Mouse (Mus musculus) heart, embryonic 16.5 days (tissue): Measurements from ENCODE around the gene Pkn3. TPM values are rescaled to one million over a fixed set of nuclear protein-coding genes. Genes with fewer than 3 reads are reported as not detected.

Experiments
- ATAC-seq: fragments of 200-750 bp; cut with Nextera tagmentation; replicated peaks from 2 replicates; pipeline ENCODE4 v1.8.0; 2017; ENCODE audit warnings: moderate number of reproducible peaks; ENCODE audit not compliant: insufficient read depth, low FRiP score; ENCODE audit errors: extremely low read depth
- H3K27ac ChIP-seq: fragments of 300-500 bp; sonication (generic); 2 replicates; pipeline ENCODE4 v1.5.1; 2014; ENCODE audit warnings: mild to moderate bottlenecking, low read length, control low read depth, moderate library complexity
- H3K27me3 ChIP-seq: fragments of 300-500 bp; sonication (generic); 2 replicates; pipeline ENCODE4 v1.6.1; 2014; ENCODE audit warnings: low read length, mixed read lengths; ENCODE audit not compliant: control insufficient read depth, insufficient read depth
- H3K36me3 ChIP-seq: fragments of 300-500 bp; sonication (generic); 2 replicates; pipeline ENCODE4 v1.6.1; 2014; ENCODE audit not compliant: control insufficient read depth, insufficient read depth
- H3K4me1 ChIP-seq: fragments of 300-500 bp; sonication (generic); 2 replicates; pipeline ENCODE4 v1.6.1; 2014; ENCODE audit warnings: low read length, mixed read lengths; ENCODE audit not compliant: control insufficient read depth, insufficient read depth
- H3K4me2 ChIP-seq: fragments of 300-500 bp; sonication (generic); 2 replicates; pipeline ENCODE4 v1.6.1; 2014; ENCODE audit warnings: low read depth, mild to moderate bottlenecking, control low read depth, low read length
- H3K4me3 ChIP-seq: fragments of 300-500 bp; sonication (generic); 2 replicates; pipeline ENCODE4 v1.5.1; 2014; ENCODE audit warnings: mild to moderate bottlenecking, control low read depth, low read length
- H3K9ac ChIP-seq: fragments of 300-500 bp; sonication (generic); 2 replicates; pipeline ENCODE4 v1.6.1; 2014; ENCODE audit warnings: low read length, control low read depth
- H3K9me3 ChIP-seq: fragments of 300-500 bp; sonication (generic); replicated peaks from 2 replicates; pipeline ENCODE4 v1.6.1; 2016; ENCODE audit warnings: low read length; ENCODE audit not compliant: control insufficient read depth
- WGBS: fragments of 180-500 bp; shearing (Covaris S2); extraction: QIAGEN DNeasy Blood & Tissue Kit; methylation state at CpG from one replicate; pipeline ENCODE4 v1.1.7; 2014; 5-methylcytosine and 5-hydroxymethylcytosine counted together
- polyA plus RNA-seq: library from polyadenylated mRNA; unstranded; fragments of >200 nt; fragmentation: Nextera tagmentation; extraction: Ambion mirVana; gene quantifications from 2 replicates; pipeline ENCODE4 v1.2.1, GENCODE M21; 2015

Pkn3 gene
- polyA plus RNA-seq, 1 experiment from 2014 or later, result 9.4 TPM

DNA sequence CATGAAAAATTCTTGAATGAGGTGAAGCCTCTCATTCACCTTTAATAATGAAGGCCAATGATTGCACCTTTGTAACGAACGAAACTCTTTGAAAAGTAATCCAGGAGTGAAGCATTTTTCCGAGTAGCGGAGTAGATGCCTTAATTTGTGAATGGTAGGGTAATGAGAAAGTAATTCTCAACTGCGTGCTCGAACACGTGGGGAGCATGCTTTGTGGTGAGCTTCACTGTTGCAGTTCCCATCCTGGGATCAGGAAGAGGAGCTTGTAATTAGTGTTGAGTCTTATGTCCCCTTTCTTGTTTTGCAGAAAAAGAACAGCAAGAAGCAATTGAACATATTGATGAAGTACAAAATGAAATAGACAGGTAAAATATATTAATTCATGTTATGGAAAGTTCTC lies 9.5 kb upstream of the Pkn3 start:
- Histone ChIP-seq H3K4me2 (peak overlapping the region; percentile 76), H3K36me3 (peaks cover 29% of the 10 kb centered on the region), H3K9me3 (no peaks in the 10 kb centered on the region), H3K4me1 (peaks cover 26% of the 10 kb centered on the region), H3K9ac (peak overlapping the region; percentile 94), H3K27me3 (no peaks in the 10 kb centered on the region), H3K27ac (no peak overlapping the region), H3K4me3 (peak overlapping the region; percentile 96)
- 25% methylated on average over 7 of the region's 7 CpGs for WGBS
- ATAC-seq, result no peak

DNA sequence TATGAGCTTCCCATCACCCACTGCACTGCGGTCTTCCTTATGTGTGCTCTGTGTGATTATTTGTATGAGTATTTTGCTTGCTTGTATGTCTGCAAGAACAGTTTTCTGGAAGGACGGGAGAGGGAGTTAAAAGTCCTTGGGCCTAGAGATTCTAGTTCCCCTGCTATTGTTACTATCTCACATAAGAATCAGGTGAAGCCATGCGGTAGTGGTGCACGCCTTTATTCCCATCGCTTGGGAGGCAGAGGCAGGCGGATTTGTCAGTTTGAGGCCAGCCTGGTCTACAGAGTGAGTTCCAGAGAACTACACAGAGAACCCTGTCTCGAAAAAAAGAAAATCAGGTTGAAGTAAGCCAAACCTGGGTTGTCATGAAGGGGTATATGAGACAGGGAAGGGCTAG lies 4.6 kb upstream of the Pkn3 start:
- Histone ChIP-seq H3K4me3 (no peak overlapping the region), H3K27me3 (no peaks in the 10 kb centered on the region), H3K36me3 (peaks cover 30% of the 10 kb centered on the region), H3K4me1 (peaks cover 7% of the 10 kb centered on the region), H3K9me3 (no peaks in the 10 kb centered on the region), H3K4me2 (no peak overlapping the region), H3K9ac (no peak overlapping the region), H3K27ac (no peak overlapping the region)
- WGBS, result 74% methylated on average over 7 of the region's 7 CpGs
- ATAC-seq, result no peak

DNA sequence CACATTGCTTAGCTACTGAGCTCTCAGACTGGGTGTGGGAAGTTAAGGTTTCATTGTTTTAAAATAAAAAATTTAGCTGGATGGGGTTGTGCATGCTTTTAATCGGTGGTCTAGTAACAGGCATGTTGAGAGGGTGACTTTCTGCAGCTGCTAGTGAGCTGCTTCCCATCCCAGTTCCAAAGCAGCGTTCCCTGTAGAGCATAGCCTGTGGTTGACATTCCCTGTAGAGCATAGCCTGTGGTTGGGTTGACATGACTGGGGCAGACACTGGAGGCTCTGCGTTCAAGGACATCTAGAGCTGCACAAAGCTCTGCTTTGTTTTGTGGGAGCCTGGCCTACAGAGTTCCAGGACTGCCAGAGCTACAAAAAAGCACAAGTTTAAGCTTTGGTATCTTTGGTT lies 4.2 kb upstream of the Pkn3 start:
- Histone ChIP-seq H3K4me3 (no peak overlapping the region), H3K36me3 (peaks cover 29% of the 10 kb centered on the region), H3K9ac (no peak overlapping the region), H3K4me1 (peaks cover 7% of the 10 kb centered on the region), H3K27ac (no peak overlapping the region), H3K9me3 (no peaks in the 10 kb centered on the region), H3K4me2 (no peak overlapping the region), H3K27me3 (no peaks in the 10 kb centered on the region)
- no peak for ATAC-seq
- WGBS, result 76% methylated on average over 3 of the region's 3 CpGs

DNA sequence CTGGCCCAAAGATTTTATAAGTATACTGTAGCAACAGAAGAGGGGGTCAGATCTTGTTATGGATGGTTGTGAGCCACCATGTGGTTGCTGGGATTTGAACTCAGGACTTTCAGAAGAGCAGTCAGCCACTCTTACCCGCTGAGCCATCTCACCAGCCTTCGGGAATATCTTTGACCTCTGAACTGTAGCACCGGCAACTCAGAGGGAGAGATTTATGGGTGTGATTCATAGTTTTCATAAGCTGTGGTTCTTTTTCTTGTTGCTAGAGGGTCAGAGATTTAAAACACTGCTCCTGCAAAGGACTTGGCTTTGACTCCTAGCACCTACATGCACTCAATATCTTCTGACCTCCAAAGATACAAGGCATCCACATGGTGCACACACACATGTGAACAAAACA lies 1.9 kb upstream of the Pkn3 start:
- H3K4me3 ChIP-seq, result no peak overlapping the region
- peaks cover 8% of the 10 kb centered on the region for H3K36me3 ChIP-seq
- no peak for ATAC-seq
- H3K9me3 ChIP-seq, result no peaks in the 10 kb centered on the region
- 78% methylated on average over 3 of the region's 3 CpGs for WGBS
- no peak overlapping the region for H3K9ac ChIP-seq
- H3K27me3 ChIP-seq, result no peaks in the 10 kb centered on the region
- no peak overlapping the region for H3K27ac ChIP-seq
- H3K4me1 ChIP-seq, result peaks cover 8% of the 10 kb centered on the region
- no peak overlapping the region for H3K4me2 ChIP-seq

DNA sequence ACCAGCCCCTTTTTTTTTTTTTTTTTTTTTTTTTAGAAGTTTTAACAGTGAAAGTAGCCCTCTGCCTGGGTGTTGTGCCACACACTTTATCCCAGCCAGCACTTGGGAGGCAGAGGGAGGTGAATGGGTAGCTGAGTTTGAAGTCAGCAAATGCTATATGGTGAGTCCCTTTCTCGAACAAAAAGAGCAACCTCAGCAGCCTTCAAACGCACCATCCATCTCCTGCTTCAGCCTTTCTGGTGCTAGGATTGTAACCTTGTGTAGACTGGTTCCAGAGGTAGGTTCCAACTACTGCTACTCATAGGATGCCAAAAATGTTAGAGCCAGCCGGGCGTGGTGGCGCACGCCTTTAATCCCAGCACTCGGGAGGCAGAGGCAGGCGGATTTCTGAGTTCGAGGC lies 1.0 kb upstream of the Pkn3 start:
- H3K27ac ChIP-seq, result no peak overlapping the region
- peaks cover 7% of the 10 kb centered on the region for H3K36me3 ChIP-seq
- no peaks in the 10 kb centered on the region for H3K27me3 ChIP-seq
- no peaks in the 10 kb centered on the region for H3K9me3 ChIP-seq
- H3K4me2 ChIP-seq, result no peak overlapping the region
- 91% methylated on average over 9 of the region's 9 CpGs for WGBS
- H3K9ac ChIP-seq, result no peak overlapping the region
- ATAC-seq, result no peak
- H3K4me1 ChIP-seq, result peaks cover 8% of the 10 kb centered on the region
- no peak overlapping the region for H3K4me3 ChIP-seq

DNA sequence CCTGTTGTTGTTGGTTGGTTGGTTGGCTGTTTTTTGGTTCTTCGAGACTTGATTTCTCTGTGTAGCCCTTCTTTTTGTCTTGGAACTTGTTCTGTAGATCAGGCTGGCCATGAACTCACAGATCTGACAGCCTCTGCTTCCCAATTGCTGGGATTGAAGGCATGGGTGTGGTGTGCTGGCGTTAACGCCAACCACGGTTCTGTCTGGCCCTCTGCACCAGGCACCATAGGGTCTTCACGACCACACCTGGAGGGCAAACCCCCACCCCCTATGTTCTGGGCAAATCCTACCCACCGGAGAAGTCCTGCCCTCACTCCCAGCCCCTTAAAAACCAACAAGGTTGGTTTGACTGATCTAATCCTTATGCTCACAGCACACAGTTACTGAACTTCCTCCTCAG lies 525 bp upstream of the Pkn3 start:
- Histone ChIP-seq H3K27me3 (no peaks in the 10 kb centered on the region), H3K9ac (peak overlapping the region; percentile 77), H3K36me3 (peaks cover 7% of the 10 kb centered on the region), H3K4me2 (peak overlapping the region; percentile 99), H3K9me3 (no peaks in the 10 kb centered on the region), H3K4me3 (peak overlapping the region; percentile 69), H3K4me1 (peaks cover 8% of the 10 kb centered on the region), H3K27ac (peak overlapping the region; percentile 43; the same call in 1 of the 2 replicates)
- WGBS, result 57% methylated on average over 6 of the region's 6 CpGs
- no peak for ATAC-seq

DNA sequence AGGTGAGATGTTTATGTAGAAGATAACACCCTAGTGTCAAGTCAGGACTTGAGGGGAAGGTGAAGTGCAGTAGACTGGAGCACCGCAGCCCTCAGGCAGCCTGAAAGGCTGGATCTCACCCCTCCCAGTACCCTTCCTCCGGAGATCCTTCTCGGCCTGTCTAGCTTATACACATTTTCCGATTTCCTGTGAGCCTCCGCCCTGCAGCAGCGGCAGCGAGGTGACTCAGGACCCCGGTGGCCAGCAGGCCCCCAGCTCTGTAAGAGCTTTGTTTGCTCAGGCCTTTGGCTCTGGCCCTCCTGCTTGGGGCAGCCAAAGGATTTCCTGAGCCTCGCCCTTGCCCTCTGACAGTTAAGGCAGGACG lies 847 bp downstream of the Pkn3 start:
- Histone ChIP-seq H3K9me3 (no peaks in the 10 kb centered on the region), H3K36me3 (no peaks in the 10 kb centered on the region), H3K27me3 (no peaks in the 10 kb centered on the region), H3K27ac (peak overlapping the region; percentile 85), H3K9ac (peak overlapping the region; percentile 77), H3K4me3 (peak overlapping the region; percentile 69), H3K4me1 (peaks cover 8% of the 10 kb centered on the region), H3K4me2 (peak overlapping the region; percentile 99)
- WGBS, result 22% methylated on average over 10 of the region's 10 CpGs
- ATAC-seq, result peak; percentile 50

DNA sequence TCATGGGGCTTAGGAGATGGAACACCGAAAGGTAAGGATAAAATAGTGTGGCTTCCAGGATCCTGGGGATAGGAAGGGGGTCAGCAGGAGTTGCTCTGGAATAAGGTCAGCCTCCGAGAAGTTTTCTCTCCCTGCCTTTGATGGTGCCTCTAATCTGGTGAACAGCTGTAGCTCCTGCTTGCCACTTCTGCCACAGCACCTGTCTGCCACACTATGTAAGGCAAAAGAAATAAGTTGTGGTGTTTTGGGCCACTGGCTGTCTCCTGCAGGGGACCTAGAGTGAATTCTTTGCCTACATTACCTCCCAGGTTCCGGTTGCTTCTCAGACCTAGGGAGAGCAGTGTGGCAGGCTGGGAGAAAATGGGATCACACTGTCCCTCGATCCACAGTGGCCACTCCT lies 1.3 kb downstream of the Pkn3 start:
- no peak for ATAC-seq
- H3K4me3 ChIP-seq, result peak overlapping the region; percentile 22; the same call in 1 of the 2 replicates
- peak overlapping the region; percentile 85 for H3K27ac ChIP-seq
- peak overlapping the region; percentile 99 for H3K4me2 ChIP-seq
- H3K9ac ChIP-seq, result peak overlapping the region; percentile 77
- no peaks in the 10 kb centered on the region for H3K36me3 ChIP-seq
- 69% methylated on average over 4 of the region's 4 CpGs for WGBS
- peaks cover 8% of the 10 kb centered on the region for H3K4me1 ChIP-seq
- H3K27me3 ChIP-seq, result no peaks in the 10 kb centered on the region
- H3K9me3 ChIP-seq, result no peaks in the 10 kb centered on the region

DNA sequence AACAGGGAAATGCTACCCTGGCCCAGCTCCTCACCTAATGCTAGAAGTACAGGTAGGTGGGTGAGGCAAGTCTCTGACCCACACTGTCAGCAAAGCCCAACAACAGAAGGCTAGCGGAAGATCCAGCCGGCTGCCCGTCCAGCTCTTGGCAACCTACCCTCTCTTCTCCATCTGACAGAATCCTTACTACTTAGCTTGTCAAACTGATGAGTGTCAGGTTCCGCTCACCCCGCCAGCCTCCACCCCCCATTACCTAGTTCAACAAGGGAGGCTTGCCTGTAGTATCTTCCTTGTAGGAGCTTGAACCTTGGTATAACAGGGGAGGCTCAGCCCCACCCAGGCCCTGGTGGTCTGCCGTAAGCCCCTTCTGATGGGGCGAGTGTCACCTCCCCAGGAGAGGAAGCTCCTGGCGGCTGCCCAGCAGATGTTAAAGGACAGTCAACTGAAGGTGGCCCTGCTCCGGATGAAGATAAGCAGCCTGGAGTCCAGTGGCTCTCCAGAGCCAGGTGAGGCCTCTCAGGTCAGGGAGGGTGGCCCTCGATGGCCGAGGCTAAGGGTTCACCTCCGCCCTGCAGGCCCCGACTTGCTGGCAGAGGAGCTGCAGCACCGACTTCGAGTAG lies 2.8 kb downstream of the Pkn3 start:
- no peaks in the 10 kb centered on the region for H3K27me3 ChIP-seq
- 76% methylated on average over 15 of the region's 15 CpGs for WGBS
- peaks cover 11% of the 10 kb centered on the region for H3K4me1 ChIP-seq
- H3K4me2 ChIP-seq, result no peak overlapping the region
- no peak for ATAC-seq
- no peak overlapping the region for H3K27ac ChIP-seq
- H3K36me3 ChIP-seq, result no peaks in the 10 kb centered on the region
- no peak overlapping the region for H3K4me3 ChIP-seq
- H3K9me3 ChIP-seq, result no peaks in the 10 kb centered on the region
- no peak overlapping the region for H3K9ac ChIP-seq
